Comparison of ENCODE assay signal across 9 mouse cellular contexts in the genomic region with DNA sequence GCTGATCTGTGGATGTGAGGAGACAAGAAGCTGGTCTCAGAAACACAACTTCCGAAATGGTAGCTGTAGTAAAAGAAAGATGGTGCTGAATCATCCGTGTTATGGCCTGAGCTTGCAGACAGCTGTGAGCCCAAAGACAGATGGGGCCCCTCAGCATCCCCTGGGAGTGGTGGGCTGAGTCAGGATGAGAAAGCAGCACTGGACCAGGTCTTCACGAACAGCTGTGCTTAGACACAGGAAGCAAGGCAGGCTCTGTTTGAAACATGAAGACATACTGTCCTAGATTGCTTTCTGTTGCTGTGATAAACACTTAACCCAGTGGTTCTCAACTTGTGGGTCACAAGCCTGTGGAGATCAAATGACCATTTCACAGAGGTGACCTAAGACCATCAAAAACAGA. TPM values are rescaled to one million over a fixed set of nuclear protein-coding genes. Genes with fewer than 3 reads are reported as not detected.
DNase-seq lines count a peak whose midpoint lies in the region; ATAC-seq and TF ChIP-seq lines count a peak whose summit lies in the region.
"Had no signal": no experiment of that assay in that cellular context is flagged by ENCODE, and none has a peak within 500 bp of the region (broad histone marks: within the 10 kb centered on the region; RNA-seq: fewer than 3 reads in every experiment).

No protein-coding gene starts in this region.

- DNase-seq in kidney, adult 8-10 months, result no peak
- DNase-seq in G1E (ENCODE audit: low spot score), result no peak
- DNase-seq in heart, embryonic 10.5 days (ENCODE audit: low spot score), result peak; percentile 82
- DNase-seq in right cerebral cortex, adult 2 months (ENCODE audit: low spot score in 2 of 2), result no peak
- no peak for DNase-seq in Muller cell, postnatal 12 days (ENCODE audit: inconsistent ontology term)
- no peak for DNase-seq in layer of hippocampus, adult 11-12 months (ENCODE audit: low spot score)

- no peaks in the 10 kb centered on the region for H3K9me3 ChIP-seq in kidney, embryonic 14.5 days (ENCODE audit: control insufficient read depth, low read length)
- no peaks in the 10 kb centered on the region for H3K9me3 ChIP-seq in G1E (replicated peaks)
- H3K9me3 ChIP-seq in heart, embryonic 10.5 days, result no peaks in the 10 kb centered on the region
- H3K9me3 ChIP-seq: lung, embryonic 15.5 days had no signal

- H3K9ac ChIP-seq in kidney, embryonic 14.5 days (ENCODE audit: low read depth, low read length), result no peak overlapping the region
- H3K9ac ChIP-seq: lung, embryonic 15.5 days had no signal

- H3K27me3 ChIP-seq in kidney, embryonic 14.5 days (ENCODE audit: control insufficient read depth, insufficient read depth, low read length), result no peaks in the 10 kb centered on the region
- no peaks in the 10 kb centered on the region for H3K27me3 ChIP-seq in G1E (ENCODE audit: insufficient read depth, low read length)
- H3K27me3 ChIP-seq in heart, embryonic 10.5 days (ENCODE audit: insufficient read depth, poor library complexity, severe bottlenecking), result no peaks in the 10 kb centered on the region
- H3K27me3 ChIP-seq in myocyte (ENCODE audit: control insufficient read depth, insufficient read depth, insufficient read length), result no peaks in the 10 kb centered on the region
- H3K27me3 ChIP-seq: lung, embryonic 15.5 days had no signal

- H3K36me3 ChIP-seq in kidney, embryonic 14.5 days (ENCODE audit: control insufficient read depth, insufficient read depth, low read length), result no peaks in the 10 kb centered on the region
- H3K36me3 ChIP-seq in G1E (replicated peaks) (no peaks in the 10 kb centered on the region), myocyte (ENCODE audit: control insufficient read depth, insufficient read depth) (no peaks in the 10 kb centered on the region)
- H3K36me3 ChIP-seq in heart, embryonic 10.5 days, result no peaks in the 10 kb centered on the region
- H3K36me3 ChIP-seq: lung, embryonic 15.5 days had no signal

- H3K27ac ChIP-seq in kidney, embryonic 14.5 days (ENCODE audit: low read depth, low read length), result no peak overlapping the region
- no peak overlapping the region for H3K27ac ChIP-seq in heart, embryonic 10.5 days
- H3K27ac ChIP-seq: lung, embryonic 15.5 days had no signal

- peak; percentile 46; the same call in 1 of the 2 replicates for ATAC-seq in kidney, embryonic 14.5 days (ENCODE audit: low FRiP score, low TSS enrichment)
- peak; percentile 55 for ATAC-seq in G1E (ENCODE audit: extremely low read depth, insufficient number of reproducible peaks, low FRiP score, poor library complexity, severe bottlenecking)

- no peak overlapping the region for H3ac ChIP-seq in myocyte (ENCODE audit: control insufficient read depth, insufficient read length)

- H3K4me3 ChIP-seq in kidney, embryonic 14.5 days (ENCODE audit: low read length), result no peak overlapping the region
- H3K4me3 ChIP-seq in G1E (ENCODE audit: low read depth, low read length) (no peak overlapping the region; the same call in 1 of the 2 replicates), myocyte (no peak overlapping the region)
- no peak overlapping the region for H3K4me3 ChIP-seq in heart, embryonic 10.5 days
- H3K4me3 ChIP-seq: lung, embryonic 15.5 days had no signal

- no peak overlapping the region for H3K4me2 ChIP-seq in kidney, embryonic 14.5 days (replicated peaks; ENCODE audit: low read depth, low read length)
- H3K4me2 ChIP-seq in myocyte (ENCODE audit: low read depth), result peak overlapping the region; percentile 53
- H3K4me2 ChIP-seq: lung, embryonic 15.5 days had no signal

- H3K79me2 ChIP-seq in myocyte (ENCODE audit: control insufficient read depth, insufficient read depth), result no peaks in the 10 kb centered on the region

- H3K4me1 ChIP-seq in kidney, embryonic 14.5 days (ENCODE audit: control insufficient read depth, insufficient read depth, low read length), result no peaks in the 10 kb centered on the region
- H3K4me1 ChIP-seq in G1E (ENCODE audit: insufficient read depth, low read depth, low read length), result peaks cover 69% of the 10 kb centered on the region
- peaks cover 17% of the 10 kb centered on the region for H3K4me1 ChIP-seq in heart, embryonic 10.5 days

- WGBS in kidney, embryonic 14.5 days, result 40% methylated on average over 3 of the region's 3 CpGs
- 65% methylated on average over 3 of the region's 3 CpGs for WGBS in heart, embryonic 10.5 days

- TF ChIP-seq POLR2A in myocyte (IDR thresholded peaks at IDR 0.05; ENCODE audit: insufficient read length, low read depth), result no peak

- no peak for TF ChIP-seq CTCF in G1E (IDR thresholded peaks at IDR 0.05; ENCODE audit: low read depth, low read length)

TF ChIP-seq in myocyte, 11 proteins besides CTCF, POLR2A, EP300 and RAD21:
- TF ChIP-seq POLR2AphosphoS2 (IDR thresholded peaks at IDR 0.05; ENCODE audit: insufficient read length, low read depth) (no peak), USF1 (IDR thresholded peaks at IDR 0.05; ENCODE audit: low read depth) (no peak), REST (IDR thresholded peaks at IDR 0.05; ENCODE audit: insufficient read depth, insufficient read length) (no peak), MYOG (IDR thresholded peaks at IDR 0.05; ENCODE audit: control insufficient read depth in 1 of 3, insufficient read depth in 1 of 3, insufficient read length in 2 of 3, low read depth in 2 of 3) (peak; percentile 85 to 99 (median 88)), MAX (IDR thresholded peaks at IDR 0.05; ENCODE audit: low read depth) (no peak), E2F4 (IDR thresholded peaks at IDR 0.05; ENCODE audit: insufficient read depth) (no peak), SRF (IDR thresholded peaks at IDR 0.05; ENCODE audit: control insufficient read depth, insufficient read length, low read depth) (no peak), TCF3 (IDR thresholded peaks at IDR 0.05; ENCODE audit: insufficient read length, low read depth) (peak; percentile 79), CEBPB (IDR thresholded peaks at IDR 0.05; ENCODE audit: insufficient read depth, poor library complexity, severe bottlenecking) (peak; percentile 65), TCF12 (IDR thresholded peaks at IDR 0.05; ENCODE audit: insufficient read depth, poor library complexity, severe bottlenecking) (peak; percentile 94), MYOD1 (IDR thresholded peaks at IDR 0.05; ENCODE audit: control insufficient read depth in 1 of 3, insufficient read length in 2 of 3, low read depth in 2 of 3) (peak; percentile 71 to 99 (median 96))

RNA-seq across cellular contexts. Expression of a gene that starts 49.6 kb away (rescaled TPM):
- 29.3 and 36.0 TPM in 2 replicates for polyA plus RNA-seq in kidney, embryonic 14.5 days (2014; fragmentation: Nextera tagmentation; extraction: Ambion mirVana)
- 118 and 134 TPM in 2 replicates for total RNA-seq in G1E (2014; fragmentation: Nextera tagmentation)
- 110 and 118 TPM in 2 replicates for total RNA-seq in G1E (2017)
- polyA plus RNA-seq in G1E (2012), result 111 and 121 TPM in 2 replicates
- polyA plus RNA-seq in heart, embryonic 10.5 days (2016; fragmentation: Nextera tagmentation; extraction: Ambion mirVana), result 9.0 and 10.9 TPM in 2 replicates
- 381 TPM for polyA plus RNA-seq in myocyte (2012; fragmentation: generic; extraction: Trizol)
